Mouse (Mus musculus) erythroblast, embryonic 14.5 days (primary cell): ENCODE measurements around the gene Slc15a2. TPM values are rescaled to one million over a fixed set of nuclear protein-coding genes. Genes with fewer than 3 reads are reported as not detected.

Experiments used
- H3K27me3 ChIP-seq: 2 replicates; pipeline ENCODE4 v1.6.1; 2012; ENCODE audit warnings: inconsistent platforms; ENCODE audit not compliant: control insufficient read depth
- H3K36me3 ChIP-seq: 2 replicates; pipeline ENCODE4 v1.6.1; 2012; ENCODE audit warnings: mild to moderate bottlenecking, inconsistent platforms; ENCODE audit not compliant: control insufficient read depth
- H3K4me1 ChIP-seq: 2 replicates; pipeline ENCODE4 v1.6.1; 2012; ENCODE audit warnings: inconsistent platforms; ENCODE audit not compliant: control insufficient read depth
- H3K4me3 ChIP-seq: replicated peaks from 2 replicates; pipeline ENCODE3; 2012; ENCODE audit warnings: moderate library complexity, mild to moderate bottlenecking, inconsistent platforms
- H3K9me3 ChIP-seq: 2 replicates; pipeline ENCODE4 v1.6.1; 2012; ENCODE audit warnings: low read length, inconsistent platforms, mixed read lengths; ENCODE audit not compliant: control insufficient read depth
- GATA1 ChIP-seq: IDR thresholded peaks from 2 replicates; pipeline ENCODE4 v1.6.1; 2012; ENCODE audit warnings: low read length, inconsistent platforms, mixed read lengths
- TAL1 ChIP-seq: IDR thresholded peaks from 3 replicates; pipeline ENCODE4 v1.6.1; 2012; ENCODE audit warnings: low read length, inconsistent platforms, mixed read lengths
- polyA plus RNA-seq: library from polyadenylated mRNA; stranded (reverse); fragments of >175 nt; gene quantifications from 2 replicates; pipeline ENCODE4 v1.2.3, GENCODE M21; 2012

Gene Slc15a2
- polyA plus RNA-seq: 0.14 TPM in 1 of 2 replicates, not detected in the other

DNA sequence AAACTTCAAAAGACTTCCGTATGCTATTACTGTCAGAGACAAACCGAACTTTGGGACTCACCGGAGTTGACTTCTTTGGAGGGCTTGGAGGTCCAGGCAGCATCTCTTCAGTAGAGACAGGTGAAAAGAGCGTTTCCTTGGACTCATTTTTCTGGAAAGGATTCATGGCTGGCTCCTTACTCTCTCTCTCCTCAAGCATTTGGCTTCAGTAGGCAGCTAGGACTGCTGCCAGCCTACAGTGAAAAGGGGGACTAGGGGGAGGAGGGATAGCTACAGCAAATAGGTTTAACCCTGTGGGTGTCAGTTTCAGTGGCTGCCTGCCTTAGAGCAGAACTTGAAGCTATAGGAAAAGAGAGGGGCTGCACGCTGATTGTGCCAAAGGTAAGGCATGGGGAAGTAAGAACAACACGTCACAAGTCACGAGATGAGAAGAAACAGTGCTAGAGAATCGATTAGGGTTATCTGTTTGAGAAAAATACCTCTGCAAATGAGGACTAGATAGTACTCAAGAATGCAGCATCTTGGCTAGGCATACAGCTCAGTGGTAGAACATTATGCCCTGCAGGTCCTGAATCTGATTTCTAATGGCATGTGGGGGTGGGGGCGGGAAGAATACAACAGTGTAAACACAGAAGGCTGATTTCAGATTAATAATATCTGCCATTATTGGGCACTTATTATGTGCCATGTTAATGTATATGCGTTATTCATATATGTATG, at the start of gene Slc15a2:
Gene Slc15a2, minus strand, starts transcription at position 369 of the 720 bp plus-strand sequence.
- Histone ChIP-seq H3K27me3 (no peaks in the 10 kb centered on the region), H3K9me3 (no peaks in the 10 kb centered on the region), H3K36me3 (no peaks in the 10 kb centered on the region), H3K4me1 (no peaks in the 10 kb centered on the region), H3K4me3 (no peak within 1 kb of the TSS)
- TF ChIP-seq TAL1 (no peak), GATA1 (no peak)

- Histone ChIP-seq H3K36me3 (no peaks in the 10 kb centered on the region), H3K27me3 (peaks cover 23% of the 10 kb centered on the region), H3K4me3 (peak overlapping the region; percentile 89), H3K4me1 (peaks cover 15% of the 10 kb centered on the region), H3K9me3 (no peaks in the 10 kb centered on the region)
- TF ChIP-seq TAL1 (no peak), GATA1 (no peak)
Observed at GRCm38 (mm10) chr16:36828820-36829219, 44.1 kb upstream of the Slc15a2 start.

GRCm38 (mm10) chr16:36828054-36828786, 43.5 kb upstream of the Slc15a2 start, which contains the start of gene Iqcb1:
Iqcb1 (plus strand) TSS chr16:36828385.
- H3K27me3 ChIP-seq: peaks cover 23% of the 10 kb centered on the region
- H3K4me3 ChIP-seq: peak within 1 kb of the TSS; percentile 89
- TF ChIP-seq TAL1: no peak
- TF ChIP-seq GATA1: no peak
- no peaks in the 10 kb centered on the region for H3K9me3 ChIP-seq
- peaks cover 15% of the 10 kb centered on the region for H3K4me1 ChIP-seq
- H3K36me3 ChIP-seq: no peaks in the 10 kb centered on the region

DNA sequence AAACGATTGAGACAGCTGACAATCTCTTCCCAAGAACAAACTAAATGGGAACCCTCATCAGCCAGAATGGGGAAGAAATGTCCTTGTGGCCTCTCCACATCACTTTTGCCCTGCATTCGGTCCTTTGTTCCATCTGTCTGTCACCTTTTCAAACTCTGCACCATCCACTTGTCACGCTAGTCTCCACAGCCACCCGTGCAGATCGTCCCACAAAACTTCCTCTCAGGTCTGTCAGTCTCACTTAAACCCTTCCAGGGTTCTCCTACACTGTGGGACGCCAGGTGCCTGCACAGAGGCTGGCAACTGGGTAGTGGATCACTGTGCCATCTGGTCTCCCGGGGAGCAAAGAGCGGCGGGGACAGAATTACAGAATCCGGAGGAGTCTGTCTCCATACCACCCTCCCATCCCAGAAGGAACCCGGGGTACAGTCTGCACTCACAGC, 42.9 kb upstream of the Slc15a2 start:
- peak overlapping the region; percentile 89 for H3K4me3 ChIP-seq
- H3K4me1 ChIP-seq: peaks cover 15% of the 10 kb centered on the region
- TF ChIP-seq TAL1 (no peak), GATA1 (no peak)
- peaks cover 23% of the 10 kb centered on the region for H3K27me3 ChIP-seq
- H3K9me3 ChIP-seq: no peaks in the 10 kb centered on the region
- no peaks in the 10 kb centered on the region for H3K36me3 ChIP-seq

DNA sequence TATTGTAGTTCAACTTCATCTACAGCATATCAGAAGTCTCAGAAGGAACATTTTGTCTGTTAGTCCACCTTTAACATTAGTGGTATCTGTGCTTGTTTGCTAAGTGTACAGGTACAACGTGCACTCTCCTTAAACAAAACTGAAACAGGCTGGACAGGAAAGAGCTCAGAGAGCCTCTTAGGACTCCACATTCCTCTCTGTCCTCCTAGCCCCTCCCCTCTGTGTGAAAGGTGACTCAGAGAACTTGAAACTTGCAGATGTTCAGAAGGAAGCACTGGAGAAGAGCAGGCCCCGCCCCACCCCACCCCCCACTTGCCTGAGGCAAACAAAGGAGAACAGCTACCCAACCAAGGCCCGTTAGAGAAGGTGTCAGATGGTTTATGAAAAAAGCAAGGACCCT, 36.7 kb upstream of the Slc15a2 start:
- TF ChIP-seq GATA1: no peak
- no peak for TF ChIP-seq TAL1
- peaks cover 2% of the 10 kb centered on the region; the same call in 1 of the 2 replicates for H3K4me1 ChIP-seq
- no peak overlapping the region for H3K4me3 ChIP-seq
- H3K36me3 ChIP-seq: no peaks in the 10 kb centered on the region
- H3K27me3 ChIP-seq: peaks cover 10% of the 10 kb centered on the region
- no peaks in the 10 kb centered on the region for H3K9me3 ChIP-seq

- no peaks in the 10 kb centered on the region for H3K36me3 ChIP-seq
Observed at GRCm38 (mm10) chr16:36820747-36821146, 36.0 kb upstream of the Slc15a2 start.

GRCm38 (mm10) chr16:36820016-36820415, 35.3 kb upstream of the Slc15a2 start:
- H3K9me3 ChIP-seq: no peaks in the 10 kb centered on the region
- TF ChIP-seq GATA1 (no peak), TAL1 (no peak)
- no peak overlapping the region for H3K4me3 ChIP-seq
- peaks cover 7% of the 10 kb centered on the region for H3K4me1 ChIP-seq
- H3K36me3 ChIP-seq: no peaks in the 10 kb centered on the region
- peaks cover 4% of the 10 kb centered on the region for H3K27me3 ChIP-seq

More at GRCm38 (mm10) chr16:36820747-36821146, 36.0 kb upstream of the Slc15a2 start:
- TF ChIP-seq TAL1 (no peak), GATA1 (no peak)
- no peak overlapping the region for H3K4me3 ChIP-seq
- H3K4me1 ChIP-seq: peaks cover 4% of the 10 kb centered on the region
- no peaks in the 10 kb centered on the region for H3K9me3 ChIP-seq
- peaks cover 6% of the 10 kb centered on the region for H3K27me3 ChIP-seq

DNA sequence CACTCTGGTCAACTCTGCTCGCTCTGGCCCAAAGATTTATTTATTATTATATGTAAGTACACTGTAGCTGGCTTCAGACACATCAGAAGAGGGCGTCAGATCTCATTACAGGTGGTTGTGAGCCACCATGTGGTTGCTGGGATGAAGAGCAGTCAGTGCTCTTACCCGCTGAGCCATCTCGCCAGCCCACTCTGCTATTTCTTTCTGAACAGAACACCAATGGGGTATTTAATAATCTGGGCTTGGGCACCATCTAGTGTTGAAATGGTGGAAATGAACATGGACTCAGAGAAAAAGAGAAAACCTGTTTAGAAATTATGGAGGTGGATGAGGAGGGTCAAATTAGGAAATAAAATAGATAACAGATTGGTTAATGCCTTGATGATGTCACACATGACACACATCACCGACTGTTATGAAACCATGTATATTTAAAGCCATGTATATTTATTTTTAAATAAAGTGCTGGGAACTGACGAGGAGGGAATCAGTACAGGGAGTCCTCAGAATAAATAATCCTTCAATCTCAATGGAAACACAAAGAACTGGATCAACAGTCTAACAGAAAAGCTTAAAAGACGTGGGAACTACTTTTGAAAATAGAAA, 32.7 kb upstream of the Slc15a2 start:
- Histone ChIP-seq H3K4me1 (peaks cover 12% of the 10 kb centered on the region), H3K36me3 (no peaks in the 10 kb centered on the region), H3K9me3 (no peaks in the 10 kb centered on the region), H3K4me3 (no peak overlapping the region), H3K27me3 (no peaks in the 10 kb centered on the region)
- TF ChIP-seq TAL1 (no peak), GATA1 (no peak)

- Histone ChIP-seq H3K36me3 (no peaks in the 10 kb centered on the region), H3K4me3 (no peak overlapping the region), H3K9me3 (no peaks in the 10 kb centered on the region), H3K27me3 (no peaks in the 10 kb centered on the region), H3K4me1 (peaks cover 12% of the 10 kb centered on the region)
- TF ChIP-seq TAL1 (no peak), GATA1 (no peak)
Observed at GRCm38 (mm10) chr16:36816916-36817315, 32.2 kb upstream of the Slc15a2 start.
